Mouse (Mus musculus): ENCODE results near the gene Catsperd.

DNA sequence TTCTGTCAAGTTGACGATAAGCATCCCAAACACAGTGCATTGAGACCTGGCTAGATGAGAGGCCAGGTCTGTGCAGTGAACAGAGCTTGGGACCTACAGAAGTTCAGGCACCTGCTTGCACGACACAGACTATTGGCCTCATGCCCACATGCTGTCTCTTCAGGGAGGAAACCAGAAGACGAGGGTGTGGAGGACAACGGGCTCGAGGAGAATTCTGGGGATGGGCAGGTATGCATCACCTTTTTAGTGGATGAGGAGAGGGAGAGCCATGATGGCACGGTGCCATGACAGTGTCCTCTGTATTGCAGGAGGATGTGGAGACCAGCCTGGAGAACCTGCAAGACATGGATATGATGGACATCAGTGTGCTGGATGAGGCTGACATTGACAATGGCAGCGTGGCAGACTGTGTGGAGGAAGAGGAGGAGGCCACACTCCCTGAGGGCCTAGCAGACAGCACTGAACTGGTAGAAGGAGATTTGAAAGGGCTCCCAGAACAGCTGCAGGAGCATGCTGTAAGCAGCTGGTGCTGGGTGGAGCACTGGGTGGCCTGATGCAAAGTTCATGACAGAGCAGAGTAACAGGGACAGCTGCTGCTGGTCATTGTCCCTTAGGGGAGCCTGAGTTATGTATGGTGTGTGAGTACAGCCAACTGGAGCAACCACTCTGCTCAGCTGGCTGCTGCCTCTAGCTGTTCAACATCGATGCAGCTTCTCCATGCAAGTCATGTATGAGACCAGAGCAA is 34.2 kb upstream of the Catsperd start:
- TF ChIP-seq POLR2A (IDR thresholded peaks at IDR 0.05; ENCODE audit: low read depth, low read length) (no peak), CTCF (IDR thresholded peaks at IDR 0.05; ENCODE audit: extremely low read depth, insufficient read length, insufficient replicate concordance, low read depth, low read length) (no peak)
